Mouse (Mus musculus): Measurements from ENCODE around the gene Pih1d2.

DNA sequence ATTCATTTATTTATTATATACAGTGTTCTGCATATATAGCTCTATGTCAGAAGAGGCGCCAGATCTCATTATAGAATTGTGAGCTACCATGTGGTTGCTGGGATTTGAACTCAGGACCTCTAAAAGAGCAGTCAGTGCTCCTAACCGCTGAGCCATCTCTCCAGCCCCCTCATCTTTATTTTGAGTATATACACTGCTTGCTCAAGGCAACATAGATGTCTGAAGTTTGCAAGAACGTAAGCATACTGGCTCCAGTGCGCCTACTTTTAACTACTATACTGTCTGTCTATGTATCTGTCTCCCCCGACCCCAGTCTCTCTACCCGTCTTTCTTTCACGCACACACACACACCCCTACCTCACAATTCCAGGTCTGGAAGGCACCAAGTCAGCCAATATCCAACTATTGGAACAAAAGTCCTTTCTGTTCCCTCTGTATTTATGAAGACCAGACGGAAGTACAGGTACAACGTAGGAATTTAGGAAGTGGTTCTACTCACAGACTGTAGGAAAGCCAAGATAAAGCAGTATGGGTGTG lies 741 bp downstream of the Pih1d2 start:
- TF ChIP-seq GATA1 (IDR thresholded peaks at IDR 0.05; ENCODE audit: borderline replicate concordance, low read length) (no peak), TAL1 (conservative IDR thresholded peaks at IDR 0.05; ENCODE audit: low read depth, low read length) (no peak), CTCF (IDR thresholded peaks at IDR 0.05; ENCODE audit: low read depth, low read length) (no peak), GATA2 (IDR thresholded peaks at IDR 0.05; ENCODE audit: borderline replicate concordance, low read depth, low read length) (no peak)

All from G1E (cell line).